Mouse (Mus musculus): ENCODE data around the gene Rabgap1l. TPM values are rescaled to one million over a fixed set of nuclear protein-coding genes. Genes with fewer than 3 reads are reported as not detected.
"Not testable (repeated sequence)": the region's sequence is repeated elsewhere in the genome, so short reads cannot be mapped to it uniquely, and the experiment has no call there.

Rabgap1l gene
- total RNA-seq, 1 experiment from 2014 or later: 277 TPM

DNA sequence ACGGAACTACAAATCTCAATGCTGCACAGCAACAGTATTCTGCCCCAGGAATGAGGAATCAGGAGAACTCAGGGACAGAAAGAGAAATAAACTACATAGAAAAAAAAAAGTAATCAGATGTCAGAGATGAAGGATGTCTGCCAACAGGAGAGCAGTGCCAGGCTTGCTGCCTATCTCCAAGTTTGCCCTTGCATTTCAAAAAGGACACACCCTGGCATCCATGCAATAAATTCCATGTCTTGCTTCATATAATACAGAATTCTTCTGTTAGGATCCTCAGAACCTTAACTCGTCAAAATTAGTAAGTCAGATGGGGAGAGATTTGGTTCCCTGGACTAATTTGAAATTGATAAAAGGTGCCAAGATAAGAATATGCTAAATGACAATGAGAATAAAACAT lies 492.3 kb downstream of the Rabgap1l start:
- no peak for ATAC-seq (replicated peaks in 1 of 2; ENCODE audit: insufficient read depth in 1 of 2, low FRiP score in 2 of 2, low TSS enrichment in 1 of 2, low read depth in 1 of 2, poor library complexity in 2 of 2, severe bottlenecking in 2 of 2)

GRCm38 (mm10) chr1:160299979-160300378 lies 493.0 kb downstream of the Rabgap1l start:
- ATAC-seq (replicated peaks in 1 of 2; ENCODE audit: insufficient read depth in 1 of 2, low FRiP score in 2 of 2, low TSS enrichment in 1 of 2, low read depth in 1 of 2, poor library complexity in 2 of 2, severe bottlenecking in 2 of 2): no peak

DNA sequence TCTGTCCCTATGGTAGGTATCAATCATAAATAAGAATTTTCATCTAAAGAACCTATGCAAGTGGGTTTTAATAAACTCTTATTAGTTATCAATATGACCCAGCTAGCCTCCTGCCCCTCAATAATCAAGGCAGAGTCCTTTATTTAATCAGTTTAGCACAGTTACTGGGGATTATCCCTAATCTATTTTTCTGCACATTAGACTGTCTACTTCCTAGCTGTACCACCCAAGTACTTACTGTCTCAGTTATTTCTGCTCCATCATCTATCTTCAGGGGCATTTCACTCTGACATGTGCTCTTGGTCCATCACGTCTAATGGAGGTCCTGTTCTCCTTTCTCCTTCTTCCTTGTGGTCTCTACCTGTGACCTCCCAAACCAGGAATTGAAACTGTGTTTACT lies 494.1 kb downstream of the Rabgap1l start:
- ATAC-seq (replicated peaks in 1 of 2; ENCODE audit: insufficient read depth in 1 of 2, low FRiP score in 2 of 2, low TSS enrichment in 1 of 2, low read depth in 1 of 2, poor library complexity in 2 of 2, severe bottlenecking in 2 of 2): no peak

GRCm38 (mm10) chr1:160297701-160298100 lies 495.3 kb downstream of the Rabgap1l start:
- no peak for ATAC-seq (replicated peaks in 1 of 2; ENCODE audit: insufficient read depth in 1 of 2, low FRiP score in 2 of 2, low TSS enrichment in 1 of 2, low read depth in 1 of 2, poor library complexity in 2 of 2, severe bottlenecking in 2 of 2)

DNA sequence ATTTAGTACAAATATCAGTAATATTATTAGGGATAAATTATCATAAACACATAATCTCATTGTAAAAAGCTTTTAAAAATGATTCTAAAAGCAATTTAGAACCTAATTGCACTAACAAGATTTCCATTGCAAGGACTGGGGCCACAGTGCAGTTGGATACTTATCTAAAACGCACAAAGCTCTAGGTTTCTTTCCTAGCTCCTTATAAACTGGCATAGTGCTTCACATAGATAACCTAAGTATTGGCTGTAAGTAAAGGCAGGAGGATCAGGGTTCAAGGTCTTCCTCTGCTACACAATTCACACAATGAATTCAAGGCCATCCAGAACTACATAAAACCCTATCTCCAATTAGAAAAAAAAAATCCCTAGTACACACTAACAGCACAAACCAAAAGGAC lies 497.7 kb downstream of the Rabgap1l start:
- ATAC-seq (replicated peaks in 1 of 2; ENCODE audit: insufficient read depth in 1 of 2, low FRiP score in 2 of 2, low TSS enrichment in 1 of 2, low read depth in 1 of 2, poor library complexity in 2 of 2, severe bottlenecking in 2 of 2): no peak

DNA sequence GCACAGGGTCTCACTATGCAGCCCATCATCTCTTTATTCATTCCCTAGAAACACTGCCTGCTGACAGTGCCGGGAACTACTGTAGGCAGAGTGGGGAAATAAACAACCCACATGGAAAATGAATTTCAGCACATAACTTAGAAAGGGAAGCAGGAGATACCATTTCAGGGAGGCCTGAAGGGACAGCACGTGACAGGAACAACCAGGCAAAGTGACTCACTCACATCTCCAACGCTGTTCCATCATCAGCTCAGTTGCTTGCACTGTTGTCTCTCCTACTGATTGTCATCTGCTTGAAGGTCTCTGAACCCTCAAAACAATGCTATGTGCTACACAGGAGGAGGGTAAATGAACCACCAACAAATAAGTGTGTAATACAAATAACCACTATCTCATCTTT lies 499.5 kb downstream of the Rabgap1l start:
- no peak for ATAC-seq (replicated peaks in 1 of 2; ENCODE audit: insufficient read depth in 1 of 2, low FRiP score in 2 of 2, low TSS enrichment in 1 of 2, low read depth in 1 of 2, poor library complexity in 2 of 2, severe bottlenecking in 2 of 2)

DNA sequence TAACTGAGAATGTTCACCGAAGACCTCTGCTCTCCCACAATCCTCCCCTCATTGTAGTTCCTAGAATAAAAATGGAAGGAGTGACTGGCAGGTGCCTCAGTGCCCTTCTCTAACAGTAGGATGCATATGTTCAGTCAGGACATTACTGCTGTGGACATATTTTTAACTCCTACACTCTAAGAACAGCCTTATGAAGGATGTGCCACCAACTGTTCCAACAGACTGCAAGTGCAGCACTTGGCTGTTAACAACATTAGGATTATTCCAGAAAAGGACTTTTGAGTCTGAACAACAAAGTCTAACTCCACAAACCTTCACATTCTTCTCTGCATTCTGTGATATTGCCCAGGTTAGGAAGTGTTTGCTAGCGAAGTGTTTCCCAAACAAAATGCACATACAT lies 501.0 kb downstream of the Rabgap1l start:
- no peak for ATAC-seq (replicated peaks in 1 of 2; ENCODE audit: insufficient read depth in 1 of 2, low FRiP score in 2 of 2, low TSS enrichment in 1 of 2, low read depth in 1 of 2, poor library complexity in 2 of 2, severe bottlenecking in 2 of 2)

GRCm38 (mm10) chr1:160290242-160290641 lies 502.8 kb downstream of the Rabgap1l start:
- ATAC-seq (replicated peaks in 1 of 2; ENCODE audit: insufficient read depth in 1 of 2, low FRiP score in 2 of 2, low TSS enrichment in 1 of 2, low read depth in 1 of 2, poor library complexity in 2 of 2, severe bottlenecking in 2 of 2): peak; percentile 22 to 60; a peak in 1 of 4 replicates

GRCm38 (mm10) chr1:160287058-160287645 lies 505.9 kb downstream of the Rabgap1l start:
- no peak for ATAC-seq (replicated peaks in 1 of 2; ENCODE audit: insufficient read depth in 1 of 2, low FRiP score in 2 of 2, low TSS enrichment in 1 of 2, low read depth in 1 of 2, poor library complexity in 2 of 2, severe bottlenecking in 2 of 2)

DNA sequence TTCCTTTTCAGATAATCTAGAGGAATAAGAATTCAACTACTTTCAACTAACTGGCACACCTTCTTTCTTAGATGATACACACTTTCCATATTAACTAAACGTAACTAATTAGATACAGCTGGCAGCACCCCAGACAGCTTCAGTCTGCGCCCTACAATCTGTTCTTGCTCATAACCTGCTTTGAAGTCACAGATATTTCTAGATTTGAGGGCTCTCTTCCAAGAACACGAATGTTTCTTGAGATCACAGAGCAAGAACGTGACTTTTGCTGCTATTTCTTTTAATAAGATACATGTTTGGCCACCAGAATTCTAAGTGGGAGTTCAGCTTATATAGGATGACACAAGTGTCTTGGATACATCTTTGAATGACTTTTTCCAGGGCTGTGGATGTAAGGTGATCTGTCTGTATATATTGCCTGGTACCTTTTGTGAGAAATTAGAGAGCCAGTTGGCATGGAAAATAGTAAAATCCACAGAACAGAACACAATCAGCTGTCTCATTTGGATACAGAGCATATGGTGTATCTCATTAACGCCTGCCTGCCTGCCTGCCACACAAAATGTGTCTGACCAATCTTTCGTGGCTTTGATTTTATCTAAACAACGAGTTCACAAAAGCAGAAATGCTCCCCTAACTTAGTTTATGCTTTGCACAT lies 506.5 kb downstream of the Rabgap1l start:
- no peak for ATAC-seq (replicated peaks in 1 of 2; ENCODE audit: insufficient read depth in 1 of 2, low FRiP score in 2 of 2, low TSS enrichment in 1 of 2, low read depth in 1 of 2, poor library complexity in 2 of 2, severe bottlenecking in 2 of 2)

- no peak for ATAC-seq (replicated peaks in 1 of 2; ENCODE audit: insufficient read depth in 1 of 2, low FRiP score in 2 of 2, low TSS enrichment in 1 of 2, low read depth in 1 of 2, poor library complexity in 2 of 2, severe bottlenecking in 2 of 2)
Observed at GRCm38 (mm10) chr1:160284241-160284640, 508.8 kb downstream of the Rabgap1l start.

- not testable (repeated sequence) for ATAC-seq (replicated peaks in 1 of 2; ENCODE audit: insufficient read depth in 1 of 2, low FRiP score in 2 of 2, low TSS enrichment in 1 of 2, low read depth in 1 of 2, poor library complexity in 2 of 2, severe bottlenecking in 2 of 2)
Observed at GRCm38 (mm10) chr1:160282166-160282874, 510.7 kb downstream of the Rabgap1l start.

GRCm38 (mm10) chr1:160281337-160282084 lies 511.5 kb downstream of the Rabgap1l start:
- ATAC-seq (replicated peaks in 1 of 2; ENCODE audit: insufficient read depth in 1 of 2, low FRiP score in 2 of 2, low TSS enrichment in 1 of 2, low read depth in 1 of 2, poor library complexity in 2 of 2, severe bottlenecking in 2 of 2): no peak

GRCm38 (mm10) chr1:160280603-160281002 lies 512.4 kb downstream of the Rabgap1l start:
- peak; percentile 88 to 91; a peak in 3 of 4 replicates for ATAC-seq (replicated peaks in 1 of 2; ENCODE audit: insufficient read depth in 1 of 2, low FRiP score in 2 of 2, low TSS enrichment in 1 of 2, low read depth in 1 of 2, poor library complexity in 2 of 2, severe bottlenecking in 2 of 2)

DNA sequence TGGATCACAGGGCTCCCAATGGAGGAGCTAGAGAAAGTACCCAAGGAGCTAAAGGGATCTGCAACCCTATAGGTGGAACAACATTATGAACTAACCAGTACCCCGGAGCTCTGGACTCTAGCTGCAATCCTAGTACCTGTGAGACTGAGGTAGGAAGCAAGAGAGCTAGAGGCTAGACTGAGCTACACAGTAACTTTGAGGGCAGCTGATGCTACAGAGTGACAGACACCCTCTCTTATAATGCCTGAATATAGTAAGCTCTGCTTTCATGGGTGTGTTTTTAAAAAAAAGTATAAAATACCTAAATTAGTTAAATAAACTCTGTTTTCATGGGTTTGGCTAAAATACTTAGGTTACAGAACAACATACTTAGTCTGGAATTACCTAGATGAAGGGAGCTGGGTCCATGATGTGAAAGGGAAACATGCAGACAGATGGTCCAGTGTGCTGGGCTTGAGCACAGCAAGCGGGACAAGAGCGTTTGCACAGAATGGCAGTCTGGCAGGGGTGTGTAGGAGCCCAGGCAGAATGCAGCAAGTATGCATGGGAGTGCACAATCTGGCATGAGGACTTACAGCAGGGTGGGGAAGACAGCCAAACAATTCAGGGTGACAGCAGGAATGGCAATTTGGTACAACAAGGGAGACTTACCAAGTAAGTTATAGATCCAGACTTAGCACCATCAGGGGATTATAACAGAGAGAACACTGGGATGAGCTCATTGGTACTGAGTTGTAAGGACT lies 514.9 kb downstream of the Rabgap1l start:
- ATAC-seq (replicated peaks in 1 of 2; ENCODE audit: insufficient read depth in 1 of 2, low FRiP score in 2 of 2, low TSS enrichment in 1 of 2, low read depth in 1 of 2, poor library complexity in 2 of 2, severe bottlenecking in 2 of 2): no peak

DNA sequence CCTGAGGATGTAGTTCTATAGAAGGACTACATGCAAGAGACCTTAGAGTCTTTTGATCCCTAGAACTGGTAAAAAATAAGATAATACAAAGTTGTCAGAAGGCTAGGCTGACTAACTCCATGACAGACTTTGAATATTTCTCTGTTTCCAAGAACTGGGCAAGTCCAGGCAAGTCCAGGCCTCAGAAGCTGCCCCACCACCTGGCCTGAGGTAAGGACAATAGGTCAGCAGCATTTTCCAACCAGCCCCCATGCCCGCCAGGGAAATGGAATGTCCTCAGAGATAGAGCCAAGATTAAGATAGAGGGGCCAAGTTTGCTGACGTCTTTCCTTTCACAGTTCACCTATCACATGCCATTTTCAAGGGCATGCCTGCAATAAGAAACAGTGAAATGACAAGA lies 517.8 kb downstream of the Rabgap1l start:
- no peak for ATAC-seq (replicated peaks in 1 of 2; ENCODE audit: insufficient read depth in 1 of 2, low FRiP score in 2 of 2, low TSS enrichment in 1 of 2, low read depth in 1 of 2, poor library complexity in 2 of 2, severe bottlenecking in 2 of 2)

GRCm38 (mm10) chr1:160273133-160273743 lies 519.8 kb downstream of the Rabgap1l start:
- ATAC-seq (replicated peaks in 1 of 2; ENCODE audit: insufficient read depth in 1 of 2, low FRiP score in 2 of 2, low TSS enrichment in 1 of 2, low read depth in 1 of 2, poor library complexity in 2 of 2, severe bottlenecking in 2 of 2): no peak
